Mouse (Mus musculus): Measurements from ENCODE around the gene Cd101.

Cd101 gene

GRCm38 (mm10) chr3:101041997-101042396 lies 12.6 kb upstream of the Cd101 start:
- no peak for DNase-seq

- no peak for DNase-seq
Observed at GRCm38 (mm10) chr3:101037984-101038545, 8.7 kb upstream of the Cd101 start.

- DNase-seq, result no peak
Observed at GRCm38 (mm10) chr3:101036001-101036400, 6.6 kb upstream of the Cd101 start.

GRCm38 (mm10) chr3:101034509-101034908 lies 5.2 kb upstream of the Cd101 start:
- no peak for DNase-seq

GRCm38 (mm10) chr3:101033644-101034043 lies 4.3 kb upstream of the Cd101 start:
- DNase-seq, result no peak

GRCm38 (mm10) chr3:101031456-101032142 lies 2.2 kb upstream of the Cd101 start:
- no peak for DNase-seq

GRCm38 (mm10) chr3:101030630-101031029 lies 1.3 kb upstream of the Cd101 start:
- DNase-seq, result no peak

GRCm38 (mm10) chr3:101026741-101027140 lies 2.6 kb downstream of the Cd101 start:
- no peak for DNase-seq

- DNase-seq, result no peak
Observed at GRCm38 (mm10) chr3:101022967-101023366, 6.4 kb downstream of the Cd101 start.

GRCm38 (mm10) chr3:101021481-101022051 lies 7.8 kb downstream of the Cd101 start:
- no peak for DNase-seq

- DNase-seq, result no peak
Observed at GRCm38 (mm10) chr3:101021073-101021472, 8.3 kb downstream of the Cd101 start.

- DNase-seq, result no peak
Observed at GRCm38 (mm10) chr3:101018494-101018893, 10.9 kb downstream of the Cd101 start.

GRCm38 (mm10) chr3:101016050-101016449 lies 13.3 kb downstream of the Cd101 start:
- no peak for DNase-seq

- DNase-seq, result no peak
Observed at GRCm38 (mm10) chr3:101015254-101015653, 14.1 kb downstream of the Cd101 start.

- DNase-seq, result no peak
Observed at GRCm38 (mm10) chr3:101013536-101013935, 15.8 kb downstream of the Cd101 start.

GRCm38 (mm10) chr3:101013005-101013404 lies 16.4 kb downstream of the Cd101 start:
- DNase-seq, result no peak

- no peak for DNase-seq
Observed at GRCm38 (mm10) chr3:101012597-101012996, 16.8 kb downstream of the Cd101 start.

- peak in 1 of 2 experiments; percentile 13 for DNase-seq
Observed at GRCm38 (mm10) chr3:101012131-101012571, 17.2 kb downstream of the Cd101 start.

- DNase-seq, result no peak
Observed at GRCm38 (mm10) chr3:101011203-101011600, 18.2 kb downstream of the Cd101 start.

- DNase-seq, result no peak
Observed at GRCm38 (mm10) chr3:101010589-101011202, 18.7 kb downstream of the Cd101 start.

GRCm38 (mm10) chr3:101007112-101007782 lies 22.1 kb downstream of the Cd101 start:
- no peak for DNase-seq

- no peak for DNase-seq
Observed at GRCm38 (mm10) chr3:101005392-101005791, 24.0 kb downstream of the Cd101 start.
